Mouse (Mus musculus): Measurements from ENCODE around the gene D930007J09Rik.

DNA sequence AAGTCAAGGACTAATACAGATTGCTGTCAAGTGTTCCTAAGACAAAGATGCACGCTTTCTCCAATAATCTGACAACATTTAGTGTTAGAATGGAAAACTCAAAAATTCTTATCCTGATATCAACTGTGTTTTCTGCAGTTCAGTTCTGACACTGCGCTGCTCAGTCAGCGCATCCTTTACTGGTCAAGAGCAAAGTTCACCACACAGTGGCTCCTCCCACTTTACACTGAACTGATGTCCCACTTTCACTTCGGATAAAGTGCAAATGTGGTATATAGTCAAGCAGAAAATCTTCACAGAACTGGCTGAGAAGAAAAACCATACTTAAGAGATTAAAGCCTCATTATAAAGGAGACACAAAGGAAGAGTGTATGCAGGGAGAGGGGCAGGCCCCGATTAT, 7.5 kb downstream of the D930007J09Rik start:
- TF ChIP-seq MXI1 (IDR thresholded peaks at IDR 0.05; ENCODE audit: low read depth, low read length) (no peak), CHD2 (IDR thresholded peaks at IDR 0.05; ENCODE audit: low read length) (no peak), NRF1 (IDR thresholded peaks at IDR 0.05; ENCODE audit: low read depth, low read length) (no peak), CTCF (conservative IDR thresholded peaks at IDR 0.05 in 1 of 2, IDR thresholded peaks at IDR 0.05 in 1 of 2; ENCODE audit: low read depth in 2 of 2, low read length in 2 of 2) (no peak), HCFC1 (IDR thresholded peaks at IDR 0.05; ENCODE audit: low read depth, low read length) (no peak), EP300 (IDR thresholded peaks at IDR 0.05; ENCODE audit: low read length) (no peak), ZNF384 (IDR thresholded peaks at IDR 0.05; ENCODE audit: low read depth, low read length) (no peak), MAX (IDR thresholded peaks at IDR 0.05; ENCODE audit: low read length) (no peak), POLR2A (IDR thresholded peaks at IDR 0.05; ENCODE audit: low read depth, low read length) (no peak), SIN3A (IDR thresholded peaks at IDR 0.05; ENCODE audit: low read length) (no peak), BHLHE40 (IDR thresholded peaks at IDR 0.05; ENCODE audit: low read depth, low read length) (no peak), USF1 (IDR thresholded peaks at IDR 0.05; ENCODE audit: low read depth, low read length) (no peak), TBP (conservative IDR thresholded peaks at IDR 0.05; ENCODE audit: low read depth, low read length) (no peak)

Measured in CH12.LX (cell line).